Mouse (Mus musculus) hindbrain, embryonic 12.5 days (tissue): Measurements from ENCODE around the gene Fut8. TPM values are rescaled to one million over a fixed set of nuclear protein-coding genes. Genes with fewer than 3 reads are reported as not detected.

Experiments
- ATAC-seq: fragments of 200-750 bp; cut with Nextera tagmentation; 2 replicates; pipeline ENCODE4 v1.8.0; 2017; ENCODE audit warnings: moderate TSS enrichment; ENCODE audit not compliant: low FRiP score
- H3K27ac ChIP-seq: fragments of 300-500 bp; sonication (generic); 2 replicates; pipeline ENCODE4 v1.5.1; 2016; ENCODE audit warnings: mild to moderate bottlenecking
- H3K27me3 ChIP-seq: fragments of 300-500 bp; sonication (generic); 2 replicates; pipeline ENCODE4 v1.6.1; 2016; ENCODE audit warnings: mild to moderate bottlenecking
- H3K36me3 ChIP-seq: fragments of 300-500 bp; sonication (generic); 2 replicates; pipeline ENCODE4 v1.6.1; 2016; ENCODE audit warnings: mild to moderate bottlenecking
- H3K4me1 ChIP-seq: fragments of 300-500 bp; sonication (generic); 2 replicates; pipeline ENCODE4 v1.6.1; 2016
- H3K4me2 ChIP-seq: fragments of 300-500 bp; sonication (generic); replicated peaks from 2 replicates; pipeline ENCODE4 v1.6.1; 2016; ENCODE audit warnings: mild to moderate bottlenecking
- H3K4me3 ChIP-seq: fragments of 300-500 bp; sonication (generic); 2 replicates; pipeline ENCODE4 v1.5.1; 2016; ENCODE audit warnings: mild to moderate bottlenecking
- H3K9ac ChIP-seq: fragments of 300-500 bp; sonication (generic); 2 replicates; pipeline ENCODE4 v1.6.1; 2016; ENCODE audit warnings: mild to moderate bottlenecking, moderate library complexity
- H3K9me3 ChIP-seq: fragments of 300-500 bp; sonication (generic); replicated peaks from 2 replicates; pipeline ENCODE4 v1.6.1; 2016; ENCODE audit warnings: mild to moderate bottlenecking
- WGBS: fragments of 180-500 bp; shearing (Covaris S2); methylation state at CpG from one replicate; pipeline ENCODE4 v1.1.7; 2016; 5-methylcytosine and 5-hydroxymethylcytosine counted together
- polyA plus RNA-seq: library from polyadenylated mRNA; unstranded; fragments of >200 nt; fragmentation: Nextera tagmentation; extraction: Ambion mirVana; gene quantifications from 2 replicates; pipeline ENCODE4 v1.2.1, GENCODE M21; 2016

The Fut8 gene
- polyA plus RNA-seq, 1 experiment from 2014 or later = 45.5 TPM

DNA sequence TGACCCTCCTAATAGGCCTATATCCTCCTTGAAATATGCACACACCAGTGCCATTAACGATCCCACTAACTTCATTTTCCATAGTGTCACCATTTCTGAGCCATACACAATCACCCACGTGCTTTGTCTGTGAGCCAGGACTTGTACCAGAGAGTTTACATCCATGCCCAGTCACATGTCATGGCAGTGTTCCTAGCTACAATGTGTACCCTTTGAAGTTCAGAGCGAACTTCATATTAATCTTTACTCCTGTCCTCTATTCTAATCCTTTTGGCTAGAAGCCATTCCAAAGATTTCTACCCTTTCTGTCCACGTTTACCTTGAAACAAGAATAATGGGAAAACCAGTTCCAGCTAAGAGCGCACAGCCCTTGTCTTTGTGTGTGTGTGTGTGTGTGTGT is 31.1 kb upstream of the Fut8 start:
- H3K4me1 ChIP-seq = no peaks in the 10 kb centered on the region
- H3K36me3 ChIP-seq = no peaks in the 10 kb centered on the region
- 90% methylated on average over 5 of the region's 5 CpGs for WGBS

DNA sequence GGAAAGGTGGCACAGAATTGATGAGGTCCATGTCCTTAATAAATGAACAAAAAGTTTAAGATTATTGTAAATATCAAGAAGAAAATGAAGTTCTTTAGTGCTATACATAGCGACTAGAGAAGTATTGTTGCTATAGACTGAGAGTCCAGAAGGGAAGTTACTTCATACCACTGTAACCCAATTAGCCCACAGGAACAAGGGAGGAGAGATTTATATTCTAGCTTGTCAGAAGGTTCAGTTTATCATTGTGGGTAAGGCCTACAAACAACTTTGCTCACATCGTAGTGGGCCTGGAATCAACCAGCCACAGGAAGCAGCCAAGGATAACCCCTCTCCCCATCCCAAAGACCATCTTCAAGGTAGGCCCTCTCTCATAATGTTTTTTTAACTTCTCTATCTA is 29.9 kb upstream of the Fut8 start:
- no peak overlapping the region for H3K9ac ChIP-seq
- no peaks in the 10 kb centered on the region for H3K27me3 ChIP-seq
- no peaks in the 10 kb centered on the region for H3K9me3 ChIP-seq
- H3K4me3 ChIP-seq = no peak overlapping the region
- ATAC-seq = no peak
- no peaks in the 10 kb centered on the region for H3K4me1 ChIP-seq
- H3K4me2 ChIP-seq = no peak overlapping the region
- H3K27ac ChIP-seq = no peak overlapping the region
- no peaks in the 10 kb centered on the region for H3K36me3 ChIP-seq
- WGBS = 92% methylated on average over 2 of the region's 2 CpGs

More for the DNA sequence above, 31.1 kb upstream of the Fut8 start:
- ATAC-seq = no peak
- no peak overlapping the region for H3K27ac ChIP-seq
- H3K4me3 ChIP-seq = no peak overlapping the region
- H3K4me2 ChIP-seq = no peak overlapping the region
- no peaks in the 10 kb centered on the region for H3K9me3 ChIP-seq
- H3K9ac ChIP-seq = no peak overlapping the region
- no peaks in the 10 kb centered on the region for H3K27me3 ChIP-seq

DNA sequence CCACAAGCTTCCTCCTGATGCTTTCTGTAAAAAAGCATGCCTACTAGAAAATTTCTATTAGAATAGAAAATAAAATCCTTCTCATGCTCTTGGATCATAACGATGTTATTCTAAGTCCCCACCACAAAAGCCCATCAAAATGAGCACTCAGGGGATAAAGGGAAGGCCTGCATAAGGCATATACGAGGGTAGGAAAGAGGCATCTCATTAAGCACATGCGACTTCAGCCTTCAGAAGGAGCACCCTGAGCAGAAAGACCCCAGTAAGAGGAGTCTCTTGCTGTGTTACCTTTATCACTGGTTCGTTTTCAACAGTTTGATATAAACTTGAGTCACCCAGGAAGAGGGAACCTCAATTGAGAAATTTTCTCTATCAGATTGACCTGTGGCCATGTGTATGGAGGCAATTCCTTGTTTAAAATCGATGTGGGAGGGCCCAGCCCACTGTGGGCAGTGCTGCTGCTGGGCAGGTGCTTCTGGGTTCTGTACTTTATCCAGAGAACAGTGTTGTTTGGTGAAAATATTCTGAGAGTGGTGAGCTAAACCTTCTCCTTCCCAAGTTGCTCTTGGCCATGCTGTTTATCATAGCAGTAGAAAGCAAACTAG is 29.2 kb upstream of the Fut8 start:
- Histone ChIP-seq H3K4me2 (no peak overlapping the region), H3K36me3 (no peaks in the 10 kb centered on the region)

DNA sequence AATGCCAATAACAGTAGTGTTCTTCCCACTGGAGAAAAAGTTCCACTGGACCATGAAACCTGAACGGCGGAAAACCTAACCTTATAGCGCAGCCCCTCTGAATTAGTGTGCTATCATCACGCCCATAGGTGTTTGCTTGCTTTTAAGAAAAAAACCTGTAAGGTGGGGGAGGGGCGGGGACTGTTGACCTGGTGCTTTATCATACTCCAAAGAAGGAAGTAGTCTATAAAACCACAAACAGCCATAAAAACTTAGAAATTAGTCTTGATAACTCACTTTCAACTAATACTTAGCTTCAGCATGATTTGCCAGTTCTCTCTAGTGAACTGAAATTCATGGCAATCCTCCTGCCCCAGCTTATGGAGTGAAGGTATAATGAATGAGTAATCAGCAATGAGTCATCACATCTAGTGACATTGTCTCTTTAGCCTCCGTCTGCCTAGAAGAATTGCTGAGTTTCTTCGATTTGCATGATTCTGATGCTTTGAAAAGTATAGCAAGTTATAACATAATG is 26.2 kb upstream of the Fut8 start:
- Histone ChIP-seq H3K9ac (no peak overlapping the region), H3K4me3 (no peak overlapping the region), H3K27ac (no peak overlapping the region), H3K36me3 (no peaks in the 10 kb centered on the region), H3K27me3 (no peaks in the 10 kb centered on the region), H3K4me1 (no peaks in the 10 kb centered on the region), H3K4me2 (no peak overlapping the region), H3K9me3 (no peaks in the 10 kb centered on the region)
- 93% methylated on average over 7 of the region's 7 CpGs for WGBS
- ATAC-seq = no peak

More for the DNA sequence above, 29.2 kb upstream of the Fut8 start:
- Histone ChIP-seq H3K27ac (no peak overlapping the region), H3K4me3 (no peak overlapping the region), H3K27me3 (no peaks in the 10 kb centered on the region), H3K9ac (no peak overlapping the region), H3K9me3 (no peaks in the 10 kb centered on the region), H3K4me1 (no peaks in the 10 kb centered on the region)
- ATAC-seq = no peak
- 82% methylated on average over 5 of the region's 5 CpGs for WGBS

DNA sequence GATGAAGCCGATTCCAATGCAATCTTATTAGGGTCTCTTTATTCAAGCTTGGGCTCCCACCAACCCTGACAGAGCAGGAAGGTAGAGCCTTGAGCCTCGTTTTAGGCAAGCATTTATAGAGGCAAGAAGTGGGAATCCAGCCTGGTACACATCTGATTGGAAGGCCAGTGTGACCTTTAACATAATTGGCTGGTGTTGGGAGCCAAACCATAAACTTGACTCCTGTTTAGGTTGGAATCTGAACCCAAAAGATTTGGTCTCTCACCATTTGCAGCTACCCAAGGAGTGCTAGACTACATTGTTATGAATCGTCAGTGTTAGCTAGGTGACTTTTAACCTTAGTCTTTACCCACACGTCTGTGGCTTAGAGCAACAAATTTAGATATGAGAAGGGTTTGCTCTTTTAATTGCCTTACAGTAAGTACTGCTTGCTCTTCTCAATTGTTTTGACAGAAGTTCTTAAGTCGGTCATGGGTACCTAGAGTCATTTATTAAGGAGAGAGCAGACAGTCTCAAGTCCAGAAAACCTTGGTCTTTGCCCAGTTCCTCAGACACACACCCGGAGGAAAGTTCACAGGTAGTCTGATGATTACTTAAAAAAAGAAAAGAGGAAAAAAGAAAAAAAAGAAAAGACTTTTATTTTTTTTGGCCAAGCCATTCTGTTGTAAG is 23.9 kb upstream of the Fut8 start:
- no peak overlapping the region for H3K4me3 ChIP-seq
- H3K36me3 ChIP-seq = no peaks in the 10 kb centered on the region
- no peak overlapping the region for H3K9ac ChIP-seq
- 78% methylated on average over 6 of the region's 6 CpGs for WGBS
- no peaks in the 10 kb centered on the region for H3K4me1 ChIP-seq
- ATAC-seq = no peak
- H3K4me2 ChIP-seq = no peak overlapping the region
- no peak overlapping the region for H3K27ac ChIP-seq
- no peaks in the 10 kb centered on the region for H3K9me3 ChIP-seq
- H3K27me3 ChIP-seq = no peaks in the 10 kb centered on the region

DNA sequence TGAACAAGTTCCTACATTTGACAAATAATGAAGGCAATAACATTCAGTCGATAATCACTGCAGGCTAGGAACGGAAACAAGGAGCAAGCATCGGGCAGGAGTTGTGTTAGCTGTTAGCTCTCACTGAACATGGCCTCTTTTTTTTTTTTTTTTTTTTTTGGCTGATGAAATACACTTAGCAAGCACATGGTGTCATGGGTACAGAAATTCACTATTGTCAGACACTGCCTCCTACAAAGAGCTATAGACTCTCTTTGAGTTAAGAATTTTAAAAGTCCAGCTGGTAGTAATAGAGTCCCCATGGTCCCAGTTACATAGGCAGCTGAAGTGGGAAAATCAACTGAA is 23.4 kb upstream of the Fut8 start:
- Histone ChIP-seq H3K36me3 (no peaks in the 10 kb centered on the region), H3K27ac (no peak overlapping the region), H3K4me1 (no peaks in the 10 kb centered on the region), H3K9me3 (no peaks in the 10 kb centered on the region), H3K9ac (no peak overlapping the region), H3K27me3 (no peaks in the 10 kb centered on the region), H3K4me3 (no peak overlapping the region), H3K4me2 (no peak overlapping the region)
- ATAC-seq = no peak
- WGBS = 91% methylated on average over 3 of the region's 3 CpGs

DNA sequence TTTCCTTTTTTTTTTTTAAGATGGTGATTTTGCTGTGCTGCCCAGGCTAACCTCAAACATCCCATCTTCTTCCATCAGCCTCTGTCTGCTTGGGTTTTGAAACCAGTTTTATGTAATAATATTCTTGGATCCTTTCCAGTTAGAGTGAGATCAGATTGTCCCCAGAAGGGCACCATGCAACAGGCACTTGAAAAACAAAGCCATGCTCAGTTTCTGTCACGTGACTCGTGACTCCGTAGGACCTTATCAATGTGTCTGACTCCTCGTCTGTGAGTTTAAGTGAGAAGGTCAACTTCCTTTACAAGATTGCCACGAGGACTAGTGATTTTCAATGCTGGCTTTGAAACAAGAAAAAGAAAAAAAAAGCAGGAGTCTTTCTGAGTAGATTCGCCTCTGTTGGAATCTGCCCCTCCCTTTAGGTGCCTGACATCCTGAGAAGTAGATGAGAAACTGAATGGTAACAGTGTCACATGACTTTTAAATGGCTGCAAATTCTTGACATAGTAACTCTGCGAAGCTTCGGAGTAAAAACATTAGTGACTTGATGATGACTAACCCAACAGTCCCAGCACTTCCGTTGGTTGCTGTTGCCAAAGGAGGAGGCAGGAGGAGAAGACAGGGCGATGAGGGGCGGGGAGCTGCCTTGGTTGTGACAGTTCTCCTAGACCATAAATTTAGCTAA is 21.3 kb upstream of the Fut8 start:
- WGBS = 73% methylated on average over 11 of the region's 11 CpGs
- H3K4me2 ChIP-seq = no peak overlapping the region
- no peak for ATAC-seq

DNA sequence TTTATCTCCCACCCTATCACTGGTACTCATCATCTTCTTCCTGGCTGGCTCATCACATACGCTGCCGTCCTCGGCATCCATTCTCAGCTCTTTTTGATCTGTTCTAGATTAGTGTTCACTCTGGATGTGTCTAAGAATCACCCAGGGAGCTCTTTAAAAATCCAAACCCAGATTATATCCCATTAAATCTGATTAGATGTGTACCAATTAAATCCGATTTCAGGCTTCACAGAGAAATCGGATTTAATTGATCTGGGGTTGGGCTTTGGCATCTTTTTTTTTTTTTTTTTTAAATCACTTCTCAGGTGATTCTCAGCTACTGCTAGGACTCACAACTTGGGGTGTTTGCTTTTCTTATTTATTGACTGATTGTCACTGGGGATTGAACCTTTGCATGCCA is 17.3 kb upstream of the Fut8 start:
- no peak overlapping the region for H3K27ac ChIP-seq
- no peak overlapping the region for H3K4me3 ChIP-seq
- WGBS = 86% methylated on average over 5 of the region's 5 CpGs
- H3K9ac ChIP-seq = no peak overlapping the region
- H3K27me3 ChIP-seq = no peaks in the 10 kb centered on the region
- H3K4me1 ChIP-seq = no peaks in the 10 kb centered on the region
- no peaks in the 10 kb centered on the region for H3K9me3 ChIP-seq
- no peaks in the 10 kb centered on the region for H3K36me3 ChIP-seq
- no peak overlapping the region for H3K4me2 ChIP-seq
- ATAC-seq = no peak

More for the DNA sequence above, 21.3 kb upstream of the Fut8 start:
- Histone ChIP-seq H3K4me1 (no peaks in the 10 kb centered on the region), H3K9ac (no peak overlapping the region), H3K36me3 (no peaks in the 10 kb centered on the region), H3K4me3 (no peak overlapping the region), H3K27ac (no peak overlapping the region), H3K27me3 (no peaks in the 10 kb centered on the region), H3K9me3 (no peaks in the 10 kb centered on the region)

DNA sequence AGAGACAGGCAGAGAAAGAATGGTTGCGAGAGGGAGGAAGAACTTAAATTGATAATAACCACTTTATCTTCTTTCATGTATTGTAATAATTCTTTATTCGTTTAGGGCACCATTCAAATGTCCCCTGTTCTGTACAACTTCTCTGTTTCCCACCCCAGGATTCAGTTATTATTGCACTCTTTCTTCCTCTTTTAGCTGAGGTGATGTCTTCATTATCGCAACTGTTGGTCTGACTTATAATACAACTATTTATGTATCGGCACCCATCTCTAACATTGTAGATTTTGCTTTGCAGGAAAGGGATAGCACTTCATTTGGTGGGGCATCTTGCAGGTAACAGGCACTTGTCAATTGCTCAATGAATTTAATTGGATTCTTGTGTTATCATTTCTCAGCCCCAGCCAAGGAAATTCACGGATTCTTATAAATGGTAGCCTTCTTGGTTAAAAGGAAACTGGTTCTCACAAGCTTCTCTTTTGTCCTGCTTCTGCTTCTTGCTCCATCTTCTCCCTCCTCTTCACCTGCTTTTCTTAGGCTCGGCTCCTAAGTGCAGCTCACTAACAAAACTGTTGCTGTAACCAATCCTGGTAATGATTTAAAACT is 15.6 kb upstream of the Fut8 start:
- WGBS = 89% methylated on average over 6 of the region's 6 CpGs
- no peak for ATAC-seq
- Histone ChIP-seq H3K4me3 (no peak overlapping the region), H3K27ac (no peak overlapping the region), H3K9ac (no peak overlapping the region), H3K36me3 (no peaks in the 10 kb centered on the region), H3K4me2 (no peak overlapping the region), H3K4me1 (no peaks in the 10 kb centered on the region), H3K27me3 (no peaks in the 10 kb centered on the region), H3K9me3 (no peaks in the 10 kb centered on the region)

DNA sequence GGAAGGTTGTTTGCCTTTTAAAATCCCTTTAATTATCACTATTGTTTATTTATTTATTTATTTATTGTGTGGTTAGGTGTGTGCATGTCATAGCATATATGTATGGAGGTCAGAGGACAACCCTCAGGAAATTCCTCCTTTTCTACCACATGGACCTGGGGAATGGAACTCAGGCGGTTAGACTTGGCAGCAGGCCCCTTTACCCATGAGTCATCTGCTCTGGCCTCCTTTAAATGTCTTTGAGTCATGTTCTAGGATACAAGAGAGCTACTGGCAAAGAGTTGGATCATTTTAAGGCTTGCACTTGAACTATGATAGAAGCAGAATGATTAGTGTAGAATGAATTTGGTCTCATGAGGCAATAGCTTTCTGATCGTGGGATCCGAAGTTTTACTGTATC is 14.3 kb upstream of the Fut8 start:
- H3K9me3 ChIP-seq = no peaks in the 10 kb centered on the region
- no peak overlapping the region for H3K4me3 ChIP-seq
- no peak overlapping the region for H3K9ac ChIP-seq
- H3K27me3 ChIP-seq = no peaks in the 10 kb centered on the region
- no peak for ATAC-seq
- 93% methylated on average over 3 of the region's 3 CpGs for WGBS
- no peak overlapping the region for H3K27ac ChIP-seq
- no peaks in the 10 kb centered on the region for H3K4me1 ChIP-seq
- no peaks in the 10 kb centered on the region for H3K36me3 ChIP-seq
- H3K4me2 ChIP-seq = no peak overlapping the region

DNA sequence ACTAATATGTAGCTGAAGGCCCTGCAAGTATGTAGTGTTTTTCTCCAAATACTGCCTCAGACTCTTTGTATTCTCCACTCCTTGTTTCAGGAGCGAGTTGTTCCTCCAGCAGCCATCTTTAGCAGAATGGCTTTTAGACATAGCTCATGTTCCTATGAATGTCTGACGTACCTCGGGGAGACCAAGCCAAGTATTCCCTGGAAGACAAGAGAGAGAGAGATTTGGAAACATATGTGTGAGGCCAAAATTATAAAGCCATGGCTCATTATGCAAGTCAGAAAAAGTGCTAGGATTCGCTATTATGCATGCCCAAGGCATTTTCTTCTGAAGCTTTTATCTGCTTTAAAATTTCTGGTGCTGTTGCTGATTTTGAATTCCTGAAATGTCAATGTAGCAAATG is 13.8 kb upstream of the Fut8 start:
- Histone ChIP-seq H3K4me2 (no peak overlapping the region), H3K27ac (no peak overlapping the region), H3K27me3 (no peaks in the 10 kb centered on the region), H3K36me3 (no peaks in the 10 kb centered on the region), H3K4me3 (no peak overlapping the region), H3K4me1 (no peaks in the 10 kb centered on the region), H3K9ac (no peak overlapping the region), H3K9me3 (no peaks in the 10 kb centered on the region)
- ATAC-seq = no peak
- WGBS = 87% methylated on average over 4 of the region's 4 CpGs

DNA sequence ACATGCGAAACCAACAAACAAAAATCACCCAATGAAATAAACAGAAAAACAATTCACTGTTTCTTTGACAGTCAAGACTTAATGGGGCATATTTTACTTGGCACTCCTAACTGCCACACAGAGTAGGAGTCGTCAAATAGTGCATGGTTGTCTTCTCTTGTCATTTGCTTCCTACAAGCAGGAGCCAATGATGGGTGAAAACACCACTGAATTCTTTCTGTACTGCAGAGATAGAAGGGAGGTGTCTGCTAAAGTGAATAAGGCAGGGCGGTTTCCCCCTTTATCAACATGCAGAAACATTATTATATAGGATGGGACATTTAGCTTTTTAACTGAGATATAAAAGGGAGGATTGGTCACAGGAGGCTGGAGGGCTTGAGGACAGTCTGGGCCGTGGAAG is 13.0 kb upstream of the Fut8 start:
- Histone ChIP-seq H3K36me3 (no peaks in the 10 kb centered on the region), H3K27ac (no peak overlapping the region), H3K4me3 (no peak overlapping the region), H3K4me2 (no peak overlapping the region), H3K9ac (no peak overlapping the region), H3K4me1 (no peaks in the 10 kb centered on the region), H3K27me3 (no peaks in the 10 kb centered on the region), H3K9me3 (no peaks in the 10 kb centered on the region)
- no peak for ATAC-seq
- 77% methylated on average over 4 of the region's 4 CpGs for WGBS
